Mouse (Mus musculus) kidney, adult 8-10 months (tissue): Measurements from ENCODE around the gene Klhdc10.
A peak's percentile ranks its signal among the peaks of the same experiment; 100 is the strongest.
"Not testable (repeated sequence)": the region's sequence is repeated elsewhere in the genome, so short reads cannot be mapped to it uniquely, and the experiment has no call there.

Experiments
- DNase-seq, 2 experiments: peaks; one replicate each; pipeline ENCODE4 v3.0.0; 2022

Klhdc10 gene

GRCm38 (mm10) chr6:30401308-30402015, at the start of gene Klhdc10:
TSS of gene Klhdc10 (plus strand) at chr6:30401868.
- peak; percentile 100 for DNase-seq

GRCm38 (mm10) chr6:30352762-30353161, 48.9 kb upstream of the Klhdc10 start:
- DNase-seq: no peak

GRCm38 (mm10) chr6:30353661-30354060, 48.0 kb upstream of the Klhdc10 start:
- DNase-seq: no peak

- DNase-seq: no peak
Measured at GRCm38 (mm10) chr6:30354760-30355159, 46.9 kb upstream of the Klhdc10 start.

GRCm38 (mm10) chr6:30355701-30356100, 46.0 kb upstream of the Klhdc10 start:
- DNase-seq: no peak

- DNase-seq: no peak
Measured at GRCm38 (mm10) chr6:30356161-30356560, 45.5 kb upstream of the Klhdc10 start.

- DNase-seq: no peak
Measured at GRCm38 (mm10) chr6:30356680-30357079, 45.0 kb upstream of the Klhdc10 start.

GRCm38 (mm10) chr6:30357561-30358177, 44.0 kb upstream of the Klhdc10 start:
- DNase-seq: peak; percentile 60 to 87

- DNase-seq: no peak
Measured at GRCm38 (mm10) chr6:30359762-30360509, 41.7 kb upstream of the Klhdc10 start.

GRCm38 (mm10) chr6:30363808-30364207, 37.9 kb upstream of the Klhdc10 start:
- DNase-seq: no peak

GRCm38 (mm10) chr6:30369291-30369690, 32.4 kb upstream of the Klhdc10 start:
- DNase-seq: no peak

- DNase-seq: no peak
Measured at GRCm38 (mm10) chr6:30372627-30373369, 28.9 kb upstream of the Klhdc10 start.

GRCm38 (mm10) chr6:30374731-30375510, 26.7 kb upstream of the Klhdc10 start:
- peak; percentile 57 to 66 for DNase-seq

- DNase-seq: peak in 1 of 2 experiments; percentile 41
Measured at GRCm38 (mm10) chr6:30375791-30376190, 25.9 kb upstream of the Klhdc10 start.

- DNase-seq: no peak
Measured at GRCm38 (mm10) chr6:30381116-30381515, 20.6 kb upstream of the Klhdc10 start.

GRCm38 (mm10) chr6:30390271-30390670, 11.4 kb upstream of the Klhdc10 start:
- not testable (repeated sequence) for DNase-seq

- peak; percentile 77 to 81 for DNase-seq
Measured at GRCm38 (mm10) chr6:30390714-30391697, 10.7 kb upstream of the Klhdc10 start, which contains the start of gene Zc3hc1. TSS of gene Zc3hc1 (minus strand) at chr6:30391028.

GRCm38 (mm10) chr6:30391996-30392395, 9.7 kb upstream of the Klhdc10 start:
- DNase-seq: no peak

- DNase-seq: no peak
Measured at GRCm38 (mm10) chr6:30400146-30400545, 1.5 kb upstream of the Klhdc10 start.

- no peak for DNase-seq
Measured at GRCm38 (mm10) chr6:30400716-30401115, 952 bp upstream of the Klhdc10 start.

- DNase-seq: no peak
Measured at GRCm38 (mm10) chr6:30402091-30402491, 423 bp downstream of the Klhdc10 start.
